Mouse (Mus musculus): ENCODE data around the gene Castor1.

DNA sequence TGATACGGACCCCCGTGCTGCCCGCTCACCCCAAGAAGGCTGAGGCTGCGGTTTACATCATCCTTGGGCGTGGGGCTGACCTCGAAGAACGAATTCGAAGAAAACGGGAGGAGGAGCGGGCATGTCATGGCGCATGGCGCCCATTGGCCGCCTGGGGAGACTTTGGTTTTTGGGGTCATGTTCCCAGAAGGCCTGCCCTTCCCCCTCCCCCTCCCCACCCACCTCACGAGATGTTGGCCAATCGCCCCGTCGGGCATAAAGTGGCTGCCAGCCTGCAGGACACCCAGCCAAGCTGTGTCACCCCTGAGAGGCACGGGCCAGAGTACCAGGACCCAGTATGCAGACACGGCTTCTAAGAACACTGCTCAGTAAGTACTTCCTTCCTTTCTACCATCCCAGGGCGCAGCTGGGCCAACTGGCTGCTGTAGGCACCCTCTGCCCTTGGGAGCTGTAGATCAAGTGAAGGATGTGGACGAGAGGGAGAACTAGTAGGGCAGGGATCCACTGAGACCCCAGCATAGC, 18.6 kb downstream of the Castor1 start:
- TF ChIP-seq CTCF (IDR thresholded peaks at IDR 0.05; ENCODE audit: low read depth) (no peak), EP300 (IDR thresholded peaks at IDR 0.05; ENCODE audit: low read depth) (no peak)
